Mouse (Mus musculus) midbrain, embryonic 16.5 days (tissue): ENCODE results near the gene St3gal4. TPM values are rescaled to one million over a fixed set of nuclear protein-coding genes. Genes with fewer than 3 reads are reported as not detected.
"Not testable (repeated sequence)": the region's sequence is repeated elsewhere in the genome, so short reads cannot be mapped to it uniquely, and the experiment has no call there.

Experiments
- ATAC-seq: fragments of 200-750 bp; cut with Nextera tagmentation; 2 replicates; pipeline ENCODE4 v1.8.0; 2017; ENCODE audit warnings: moderate TSS enrichment
- H3K27ac ChIP-seq: fragments of 300-500 bp; sonication (generic); 2 replicates; pipeline ENCODE4 v1.5.1; 2014; ENCODE audit warnings: mild to moderate bottlenecking, low read length, mixed read lengths
- H3K27me3 ChIP-seq: fragments of 300-500 bp; sonication (generic); 2 replicates; pipeline ENCODE4 v1.6.1; 2014; ENCODE audit warnings: low read depth, low read length, mixed read lengths; ENCODE audit not compliant: control insufficient read depth, insufficient read depth
- H3K36me3 ChIP-seq: fragments of 300-500 bp; sonication (generic); 2 replicates; pipeline ENCODE4 v1.6.1; 2014; ENCODE audit warnings: mild to moderate bottlenecking, low read length, moderate library complexity, mixed read lengths; ENCODE audit not compliant: control insufficient read depth, insufficient read depth
- H3K4me1 ChIP-seq: fragments of 300-500 bp; sonication (generic); 2 replicates; pipeline ENCODE4 v1.6.1; 2014; ENCODE audit warnings: mild to moderate bottlenecking, low read length, mixed read lengths; ENCODE audit not compliant: control insufficient read depth, insufficient read depth
- H3K4me2 ChIP-seq: fragments of 300-500 bp; sonication (generic); 2 replicates; pipeline ENCODE4 v1.6.1; 2014; ENCODE audit warnings: mild to moderate bottlenecking, low read length, mixed read lengths
- H3K4me3 ChIP-seq: fragments of 300-500 bp; sonication (generic); 2 replicates; pipeline ENCODE4 v1.5.1; 2014; ENCODE audit warnings: low read depth, mild to moderate bottlenecking, low read length, moderate library complexity, mixed read lengths
- H3K9ac ChIP-seq: fragments of 300-500 bp; sonication (generic); 2 replicates; pipeline ENCODE4 v1.6.1; 2014; ENCODE audit warnings: low read depth, low read length, mixed read lengths
- H3K9me3 ChIP-seq: fragments of 300-500 bp; sonication (generic); replicated peaks from 2 replicates; pipeline ENCODE4 v1.6.1; 2014; ENCODE audit warnings: mild to moderate bottlenecking, low read length, mixed read lengths; ENCODE audit not compliant: control insufficient read depth, poor library complexity, severe bottlenecking
- WGBS: fragments of 180-500 bp; shearing (Covaris S2); extraction: QIAGEN DNeasy Blood & Tissue Kit; methylation state at CpG from one replicate; pipeline ENCODE4 v1.1.7; 2014; 5-methylcytosine and 5-hydroxymethylcytosine counted together
- polyA plus RNA-seq: library from polyadenylated mRNA; unstranded; fragments of >200 nt; fragmentation: Nextera tagmentation; extraction: Ambion mirVana; gene quantifications from 2 replicates; pipeline ENCODE4 v1.2.1, GENCODE M21; 2015

The St3gal4 gene
- polyA plus RNA-seq, 1 experiment from 2014 or later: 17.9 TPM

GRCm38 (mm10) chr9:35156862-35157261, 37.8 kb upstream of the St3gal4 start:
- H3K4me2 ChIP-seq: no peak overlapping the region
- H3K36me3 ChIP-seq: 0 out of 2 replicates have a peak, but pooled peaks cover 3% of the 10 kb centered on the region
- H3K9ac ChIP-seq: no peak overlapping the region
- no peaks in the 10 kb centered on the region for H3K27me3 ChIP-seq
- WGBS: 95% methylated on average over 4 of the region's 4 CpGs
- no peaks in the 10 kb centered on the region for H3K4me1 ChIP-seq
- ATAC-seq: no peak
- no peak overlapping the region for H3K4me3 ChIP-seq
- no peaks in the 10 kb centered on the region for H3K9me3 ChIP-seq
- H3K27ac ChIP-seq: no peak overlapping the region

GRCm38 (mm10) chr9:35156002-35156710, 37.1 kb upstream of the St3gal4 start:
- H3K27me3 ChIP-seq: no peaks in the 10 kb centered on the region
- WGBS: 96% methylated on average over 5 of the region's 5 CpGs
- no peaks in the 10 kb centered on the region for H3K4me1 ChIP-seq
- 0 out of 2 replicates have a peak, but pooled peaks cover 3% of the 10 kb centered on the region for H3K36me3 ChIP-seq
- H3K9ac ChIP-seq: no peak overlapping the region
- H3K9me3 ChIP-seq: no peaks in the 10 kb centered on the region
- H3K27ac ChIP-seq: no peak overlapping the region
- H3K4me2 ChIP-seq: no peak overlapping the region
- no peak for ATAC-seq
- H3K4me3 ChIP-seq: no peak overlapping the region

GRCm38 (mm10) chr9:35152923-35153322, 33.9 kb upstream of the St3gal4 start:
- H3K27ac ChIP-seq: no peak overlapping the region
- no peak overlapping the region for H3K9ac ChIP-seq
- no peak overlapping the region for H3K4me2 ChIP-seq
- no peaks in the 10 kb centered on the region for H3K4me1 ChIP-seq
- no peaks in the 10 kb centered on the region for H3K27me3 ChIP-seq
- 0 out of 2 replicates have a peak, but pooled peaks cover 3% of the 10 kb centered on the region for H3K36me3 ChIP-seq
- H3K9me3 ChIP-seq: no peaks in the 10 kb centered on the region
- no peak for ATAC-seq
- no peak overlapping the region for H3K4me3 ChIP-seq
- WGBS: 97% methylated on average over 1 of the region's 1 CpGs

GRCm38 (mm10) chr9:35148822-35149221, 29.8 kb upstream of the St3gal4 start:
- not testable (repeated sequence) for H3K4me3 ChIP-seq, H3K9me3 ChIP-seq, H3K4me2 ChIP-seq, H3K9ac ChIP-seq, H3K27ac ChIP-seq, H3K27me3 ChIP-seq, ATAC-seq, H3K4me1 ChIP-seq, H3K36me3 ChIP-seq

- 96% methylated on average over 13 of the region's 14 CpGs for WGBS
- not testable (repeated sequence) for H3K9me3 ChIP-seq
Observed at GRCm38 (mm10) chr9:35147261-35147660, 28.2 kb upstream of the St3gal4 start.

GRCm38 (mm10) chr9:35145829-35146228, 26.8 kb upstream of the St3gal4 start:
- H3K9ac ChIP-seq: no peak overlapping the region
- no peak for ATAC-seq
- no peaks in the 10 kb centered on the region for H3K9me3 ChIP-seq
- no peaks in the 10 kb centered on the region for H3K27me3 ChIP-seq
- H3K4me2 ChIP-seq: no peak overlapping the region
- no peak overlapping the region for H3K4me3 ChIP-seq
- no peaks in the 10 kb centered on the region for H3K36me3 ChIP-seq
- H3K4me1 ChIP-seq: no peaks in the 10 kb centered on the region
- 82% methylated on average over 1 of the region's 1 CpGs for WGBS
- H3K27ac ChIP-seq: no peak overlapping the region

More at GRCm38 (mm10) chr9:35147261-35147660, 28.2 kb upstream of the St3gal4 start:
- not testable (repeated sequence) for H3K36me3 ChIP-seq, H3K27me3 ChIP-seq, H3K4me1 ChIP-seq, H3K27ac ChIP-seq, H3K4me2 ChIP-seq, H3K9ac ChIP-seq, H3K4me3 ChIP-seq, ATAC-seq

GRCm38 (mm10) chr9:35145118-35145517, 26.1 kb upstream of the St3gal4 start:
- H3K27me3 ChIP-seq: no peaks in the 10 kb centered on the region
- H3K4me1 ChIP-seq: no peaks in the 10 kb centered on the region
- no peak overlapping the region for H3K4me2 ChIP-seq
- ATAC-seq: no peak
- WGBS: 93% methylated on average over 9 of the region's 9 CpGs
- no peak overlapping the region for H3K4me3 ChIP-seq
- H3K27ac ChIP-seq: no peak overlapping the region
- H3K9ac ChIP-seq: no peak overlapping the region
- H3K36me3 ChIP-seq: no peaks in the 10 kb centered on the region
- H3K9me3 ChIP-seq: no peaks in the 10 kb centered on the region

- Histone ChIP-seq H3K27ac (no peak overlapping the region), H3K9ac (no peak overlapping the region), H3K4me2 (no peak overlapping the region), H3K36me3 (no peaks in the 10 kb centered on the region), H3K4me3 (no peak overlapping the region), H3K27me3 (no peaks in the 10 kb centered on the region), H3K4me1 (no peaks in the 10 kb centered on the region), H3K9me3 (no peaks in the 10 kb centered on the region)
- no peak for ATAC-seq
- 88% methylated on average over 2 of the region's 2 CpGs for WGBS
Observed at GRCm38 (mm10) chr9:35142221-35142620, 23.2 kb upstream of the St3gal4 start.

GRCm38 (mm10) chr9:35139231-35139744, 20.2 kb upstream of the St3gal4 start:
- WGBS: 87% methylated on average over 5 of the region's 5 CpGs
- H3K4me1 ChIP-seq: no peaks in the 10 kb centered on the region; the same call in 1 of the 2 replicates
- H3K36me3 ChIP-seq: no peaks in the 10 kb centered on the region; the same call in 1 of the 2 replicates
- H3K4me2 ChIP-seq: no peak overlapping the region
- no peaks in the 10 kb centered on the region for H3K9me3 ChIP-seq
- H3K9ac ChIP-seq: no peak overlapping the region
- no peak overlapping the region for H3K4me3 ChIP-seq
- H3K27me3 ChIP-seq: no peaks in the 10 kb centered on the region
- no peak overlapping the region for H3K27ac ChIP-seq
- ATAC-seq: no peak
